9 mouse cellular contexts compared by ENCODE assay signal in the genomic region with DNA sequence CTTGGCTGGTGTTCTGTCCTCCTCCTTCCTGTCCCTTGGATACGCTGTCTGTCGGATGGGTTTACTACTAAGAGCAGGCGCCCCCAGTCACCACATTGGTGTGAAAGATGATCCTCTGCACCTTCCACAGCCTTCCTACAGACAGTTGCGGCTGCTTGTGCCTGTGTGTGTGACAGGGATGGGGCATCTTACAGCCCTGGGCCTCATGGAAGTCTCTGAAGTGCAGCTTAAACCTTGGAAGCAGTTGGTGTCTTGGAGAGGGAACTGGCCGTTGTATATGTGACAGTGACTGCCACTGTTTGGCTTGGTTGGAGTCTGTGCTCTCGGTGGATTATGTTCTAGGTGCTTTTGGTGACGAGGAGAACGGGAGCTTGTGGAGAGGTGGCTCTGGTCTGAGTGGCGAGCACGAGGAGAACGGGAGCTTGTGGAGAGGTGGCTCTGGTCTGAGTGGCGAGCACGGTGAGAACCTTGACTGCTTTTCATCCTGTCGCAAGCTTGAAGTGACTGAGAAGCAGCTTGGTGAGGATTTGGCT. TPM values are rescaled to one million over a fixed set of nuclear protein-coding genes. Genes with fewer than 3 reads are reported as not detected.
DNase-seq lines count a peak whose midpoint lies in the region; ATAC-seq and TF ChIP-seq lines count a peak whose summit lies in the region.
"Had no signal": no experiment of that assay in that cellular context is flagged by ENCODE, and none has a peak within 500 bp of the region (broad histone marks: within the 10 kb centered on the region; RNA-seq: fewer than 3 reads in every experiment).

No protein-coding gene starts in this region.

- no peaks in the 10 kb centered on the region for H3K9me3 ChIP-seq in kidney, embryonic 14.5 days (ENCODE audit: control insufficient read depth, low read length)
- H3K9me3 ChIP-seq in embryonic facial prominence, embryonic 12.5 days = no peaks in the 10 kb centered on the region
- H3K9me3 ChIP-seq in heart, postnatal 0 days (replicated peaks; ENCODE audit: control insufficient read depth, low read length) = no peaks in the 10 kb centered on the region
- no peaks in the 10 kb centered on the region for H3K9me3 ChIP-seq in midbrain, embryonic 12.5 days
- H3K9me3 ChIP-seq: G1E had no signal

- H3K4me3 ChIP-seq in kidney, embryonic 14.5 days (ENCODE audit: low read length) = peak overlapping the region; percentile 98
- H3K4me3 ChIP-seq in embryonic facial prominence, embryonic 12.5 days = peak overlapping the region; percentile 17; the same call in 1 of the 2 replicates
- H3K4me3 ChIP-seq in heart, postnatal 0 days (ENCODE audit: low read depth, low read length) = peak overlapping the region; percentile 88
- H3K4me3 ChIP-seq in midbrain, embryonic 12.5 days = no peak overlapping the region

- no peak for DNase-seq in kidney, postnatal 36 days
- DNase-seq in heart, postnatal 0 days (ENCODE audit: low spot score) = no peak
- no peak for DNase-seq in T-cell, adult 2 months (ENCODE audit: low spot score)
- no peak for DNase-seq in urinary bladder, postnatal 10 days (ENCODE audit: low spot score)
- no peak for DNase-seq in gastrocnemius, postnatal 14 days

- H3K9ac ChIP-seq in kidney, embryonic 14.5 days (ENCODE audit: low read depth, low read length) = peak overlapping the region; percentile 99; the same call in 1 of the 2 replicates
- H3K9ac ChIP-seq in embryonic facial prominence, embryonic 12.5 days = peak overlapping the region; percentile 11
- peak overlapping the region; percentile 28 for H3K9ac ChIP-seq in heart, postnatal 0 days (replicated peaks; ENCODE audit: low read depth, low read length)
- 0 out of 2 replicates have a peak overlapping the region, but pooled peaks have one; percentile 47 for H3K9ac ChIP-seq in midbrain, embryonic 12.5 days (replicated peaks)

- intact Hi-C loops in gastrocnemius, postnatal 14 days (cut with DNase I; ENCODE audit: low total_unique reads) = no loop called here

- no peaks in the 10 kb centered on the region for H3K27me3 ChIP-seq in kidney, embryonic 14.5 days (ENCODE audit: control insufficient read depth, insufficient read depth, low read length)
- no peaks in the 10 kb centered on the region for H3K27me3 ChIP-seq in embryonic facial prominence, embryonic 12.5 days
- H3K27me3 ChIP-seq in heart, postnatal 0 days (ENCODE audit: control insufficient read depth, insufficient read depth, low read length) = no peaks in the 10 kb centered on the region
- H3K27me3 ChIP-seq in midbrain, embryonic 12.5 days = no peaks in the 10 kb centered on the region

- TF ChIP-seq EP300 in heart, postnatal 0 days (IDR thresholded peaks at IDR 0.05; ENCODE audit: low read depth) = no peak

- H3K4me1 ChIP-seq in kidney, embryonic 14.5 days (ENCODE audit: control insufficient read depth, insufficient read depth, low read length) = peaks cover 75% of the 10 kb centered on the region
- peaks cover 78% of the 10 kb centered on the region for H3K4me1 ChIP-seq in embryonic facial prominence, embryonic 12.5 days
- H3K4me1 ChIP-seq in heart, postnatal 0 days (ENCODE audit: control insufficient read depth, insufficient read depth) = peaks cover 71% of the 10 kb centered on the region
- peaks cover 77% of the 10 kb centered on the region for H3K4me1 ChIP-seq in midbrain, embryonic 12.5 days

- peak overlapping the region; percentile 79 for H3K4me2 ChIP-seq in kidney, embryonic 14.5 days (replicated peaks; ENCODE audit: low read depth, low read length)
- peak overlapping the region; percentile 98 for H3K4me2 ChIP-seq in embryonic facial prominence, embryonic 12.5 days (replicated peaks)
- peak overlapping the region; percentile 74 for H3K4me2 ChIP-seq in heart, postnatal 0 days (ENCODE audit: low read depth, low read length)
- H3K4me2 ChIP-seq in midbrain, embryonic 12.5 days (replicated peaks) = peak overlapping the region; percentile 83; the same call in 1 of the 2 replicates

- peaks cover 8% of the 10 kb centered on the region; the same call in 1 of the 2 replicates for H3K36me3 ChIP-seq in kidney, embryonic 14.5 days (ENCODE audit: control insufficient read depth, insufficient read depth, low read length)
- H3K36me3 ChIP-seq in embryonic facial prominence, embryonic 12.5 days = 0 out of 2 replicates have a peak, but pooled peaks cover 9% of the 10 kb centered on the region
- no peaks in the 10 kb centered on the region for H3K36me3 ChIP-seq in heart, postnatal 0 days (replicated peaks; ENCODE audit: control insufficient read depth, insufficient read depth, low read length)
- no peaks in the 10 kb centered on the region for H3K36me3 ChIP-seq in midbrain, embryonic 12.5 days

- TF ChIP-seq CTCF in heart, postnatal 0 days (IDR thresholded peaks at IDR 0.05; ENCODE audit: low read depth) = no peak

- 23% methylated on average over 14 of the region's 14 CpGs for whole genome bisulfite sequencing in kidney, embryonic 14.5 days
- WGBS in embryonic facial prominence, embryonic 12.5 days = 58% methylated on average over 14 of the region's 14 CpGs
- 16% methylated on average over 14 of the region's 14 CpGs for WGBS in heart, postnatal 0 days
- 64% methylated on average over 14 of the region's 14 CpGs for WGBS in midbrain, embryonic 12.5 days

- no peak for ATAC-seq in kidney, embryonic 14.5 days (ENCODE audit: low FRiP score, low TSS enrichment)
- ATAC-seq in embryonic facial prominence, embryonic 12.5 days (ENCODE audit: insufficient number of reproducible peaks, insufficient read depth, low FRiP score, low TSS enrichment) = no peak
- no peak for ATAC-seq in heart, postnatal 0 days (ENCODE audit: insufficient read depth, low read depth)
- no peak for ATAC-seq in midbrain, embryonic 12.5 days (ENCODE audit: low FRiP score, low read depth)

- peak overlapping the region; percentile 43 for H3K27ac ChIP-seq in kidney, embryonic 14.5 days (ENCODE audit: low read depth, low read length)
- peak overlapping the region; percentile 76; the same call in 1 of the 2 replicates for H3K27ac ChIP-seq in embryonic facial prominence, embryonic 12.5 days
- H3K27ac ChIP-seq in heart, postnatal 0 days (ENCODE audit: low read depth) = peak overlapping the region; percentile 81
- no peak overlapping the region for H3K27ac ChIP-seq in midbrain, embryonic 12.5 days (replicated peaks)

RNA-seq across cellular contexts. Expression of a gene that starts 4.7 kb away (rescaled TPM):
- polyA plus RNA-seq in kidney, embryonic 14.5 days (2014; fragmentation: Nextera tagmentation; extraction: Ambion mirVana) = 81.1 and 112 TPM in 2 replicates
- polyA plus RNA-seq in embryonic facial prominence, embryonic 12.5 days (2016; fragmentation: Nextera tagmentation; extraction: Ambion mirVana) = 85.1 and 91.0 TPM in 2 replicates
- total RNA-seq in heart, postnatal 0 days (2014; rRNA removed; ENCODE audit: low replicate concordance) = 137 and 155 TPM in 2 replicates
- polyA plus RNA-seq in heart, postnatal 0 days (2015; fragmentation: Nextera tagmentation; extraction: Ambion mirVana) = 26.4 and 27.4 TPM in 2 replicates
- polyA plus RNA-seq in midbrain, embryonic 12.5 days (2016; fragmentation: Nextera tagmentation; extraction: Ambion mirVana) = 40.1 and 45.4 TPM in 2 replicates
- 100 to 1,000 TPM in 1 of 2 experiments, 10 to 100 TPM in 1; 98.5 to 102 TPM for total RNA-seq in gastrocnemius, postnatal 14 days (2021)

RNA-seq across cellular contexts. Expression of a gene that starts 17.2 kb away (rescaled TPM):
- 0.19 and 0.20 TPM in 2 replicates for polyA plus RNA-seq in kidney, embryonic 14.5 days (2014; fragmentation: Nextera tagmentation; extraction: Ambion mirVana)
- polyA plus RNA-seq in embryonic facial prominence, embryonic 12.5 days (2016; fragmentation: Nextera tagmentation; extraction: Ambion mirVana) = 3.3 and 3.9 TPM in 2 replicates
- 0.04 and 1.9 TPM in 2 replicates for total RNA-seq in heart, postnatal 0 days (2014; rRNA removed; ENCODE audit: low replicate concordance)
- 0.07 and 0.11 TPM in 2 replicates for polyA plus RNA-seq in heart, postnatal 0 days (2015; fragmentation: Nextera tagmentation; extraction: Ambion mirVana)
- polyA plus RNA-seq in midbrain, embryonic 12.5 days (2016; fragmentation: Nextera tagmentation; extraction: Ambion mirVana) = 3.1 and 3.4 TPM in 2 replicates
- total RNA-seq in gastrocnemius, postnatal 14 days (2021) = under 1 TPM; 0.51 to 0.64 TPM
- polyA plus RNA-seq: G1E had no signal

RNA-seq across cellular contexts. Expression of a gene that starts 47.4 kb away (rescaled TPM):
- polyA plus RNA-seq in kidney, embryonic 14.5 days (2014; fragmentation: Nextera tagmentation; extraction: Ambion mirVana) = 90.5 and 98.2 TPM in 2 replicates
- polyA plus RNA-seq in embryonic facial prominence, embryonic 12.5 days (2016; fragmentation: Nextera tagmentation; extraction: Ambion mirVana) = 76.5 and 84.1 TPM in 2 replicates
- 81.3 and 82.5 TPM in 2 replicates for total RNA-seq in heart, postnatal 0 days (2014; rRNA removed; ENCODE audit: low replicate concordance)
- polyA plus RNA-seq in heart, postnatal 0 days (2015; fragmentation: Nextera tagmentation; extraction: Ambion mirVana) = 94.6 and 96.8 TPM in 2 replicates
- polyA plus RNA-seq in midbrain, embryonic 12.5 days (2016; fragmentation: Nextera tagmentation; extraction: Ambion mirVana) = 74.5 and 79.2 TPM in 2 replicates
- 10 to 100 TPM; 24.8 to 27.9 TPM for total RNA-seq in gastrocnemius, postnatal 14 days (2021)

RNA-seq across cellular contexts. Expression of a gene that starts 58.0 kb away (rescaled TPM):
- polyA plus RNA-seq in kidney, embryonic 14.5 days (2014; fragmentation: Nextera tagmentation; extraction: Ambion mirVana) = 69.5 and 78.1 TPM in 2 replicates
- 51.6 and 53.1 TPM in 2 replicates for polyA plus RNA-seq in embryonic facial prominence, embryonic 12.5 days (2016; fragmentation: Nextera tagmentation; extraction: Ambion mirVana)
- total RNA-seq in heart, postnatal 0 days (2014; rRNA removed; ENCODE audit: low replicate concordance) = 9.2 and 16.2 TPM in 2 replicates
- polyA plus RNA-seq in heart, postnatal 0 days (2015; fragmentation: Nextera tagmentation; extraction: Ambion mirVana) = 19.6 and 20.6 TPM in 2 replicates
- polyA plus RNA-seq in midbrain, embryonic 12.5 days (2016; fragmentation: Nextera tagmentation; extraction: Ambion mirVana) = 33.1 and 33.6 TPM in 2 replicates
- 10 to 100 TPM; 11.1 to 14.8 TPM for total RNA-seq in gastrocnemius, postnatal 14 days (2021)

RNA-seq across cellular contexts. Expression of a gene that starts 58.1 kb away (rescaled TPM):
- polyA plus RNA-seq in kidney, embryonic 14.5 days (2014; fragmentation: Nextera tagmentation; extraction: Ambion mirVana) = 0.39 and 0.89 TPM in 2 replicates
- polyA plus RNA-seq in embryonic facial prominence, embryonic 12.5 days (2016; fragmentation: Nextera tagmentation; extraction: Ambion mirVana) = 0.45 and 0.61 TPM in 2 replicates
- not detected in 2 replicates for total RNA-seq in heart, postnatal 0 days (2014; rRNA removed; ENCODE audit: low replicate concordance)
- polyA plus RNA-seq in heart, postnatal 0 days (2015; fragmentation: Nextera tagmentation; extraction: Ambion mirVana) = 0.04 and 0.18 TPM in 2 replicates
- polyA plus RNA-seq in midbrain, embryonic 12.5 days (2016; fragmentation: Nextera tagmentation; extraction: Ambion mirVana) = 0.20 and 0.24 TPM in 2 replicates
- under 1 TPM; 0.27 to 0.43 TPM for total RNA-seq in gastrocnemius, postnatal 14 days (2021)

Comparison
In these comparisons a context has a peak if more than half of its experiments do, and no peak if none do; other contexts are left out.
1. H3K9ac ChIP-seq: peak in every context shown above with its lines; median percentile 99 in kidney, embryonic 14.5 days; 47 in midbrain, embryonic 12.5 days; 28 in heart, postnatal 0 days; 11 in embryonic facial prominence, embryonic 12.5 days.